Mouse (Mus musculus): ENCODE data around the gene Hypk. TPM values are rescaled to one million over a fixed set of nuclear protein-coding genes. Genes with fewer than 3 reads are reported as not detected.
A peak's percentile ranks its signal among the peaks of the same experiment; 100 is the strongest.
"Not testable (repeated sequence)": the region's sequence is repeated elsewhere in the genome, so short reads cannot be mapped to it uniquely, and the experiment has no call there.

The Hypk gene
- polyA plus RNA-seq, 1 experiment from 2014 or later = 111 TPM

- H3K9ac ChIP-seq = no peak overlapping the region
- 80% methylated on average over 3 of the region's 3 CpGs for WGBS
Measured at GRCm38 (mm10) chr2:121477491-121478266, 24.6 kb downstream of the Hypk start.

DNA sequence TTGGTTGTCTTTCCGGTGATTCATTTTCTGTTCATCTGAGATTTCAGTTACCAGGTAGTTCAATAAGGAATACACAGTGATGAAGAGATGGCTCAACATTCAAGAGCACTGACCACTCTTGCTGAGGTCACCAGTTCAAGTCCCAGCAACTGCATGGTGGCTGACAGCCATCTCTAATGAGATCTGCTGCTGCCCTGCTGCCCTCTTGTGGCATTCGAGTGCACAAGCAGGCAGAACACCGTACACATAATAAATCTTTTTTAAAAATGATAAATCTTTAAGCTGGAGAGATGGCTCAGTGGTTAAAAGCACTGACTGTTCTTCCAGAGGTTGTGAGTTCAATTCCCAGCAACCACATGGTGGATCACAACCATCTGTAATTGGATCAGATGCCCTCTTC lies 27.4 kb downstream of the Hypk start:
- Histone ChIP-seq H3K9me3 (no peaks in the 10 kb centered on the region), H3K4me2 (no peak overlapping the region), H3K27ac (no peak overlapping the region), H3K36me3 (no peaks in the 10 kb centered on the region), H3K9ac (no peak overlapping the region), H3K4me3 (no peak overlapping the region), H3K4me1 (replicated peaks) (peaks cover 5% of the 10 kb centered on the region), H3K27me3 (no peaks in the 10 kb centered on the region)
- no peak for ATAC-seq (ENCODE audit: low FRiP score)
- WGBS = 53% methylated on average over 3 of the region's 3 CpGs

More at GRCm38 (mm10) chr2:121477491-121478266, 24.6 kb downstream of the Hypk start:
- Histone ChIP-seq H3K27me3 (no peaks in the 10 kb centered on the region), H3K4me1 (replicated peaks) (peaks cover 8% of the 10 kb centered on the region), H3K27ac (no peak overlapping the region), H3K36me3 (no peaks in the 10 kb centered on the region), H3K4me3 (no peak overlapping the region), H3K4me2 (no peak overlapping the region), H3K9me3 (no peaks in the 10 kb centered on the region)
- ATAC-seq (ENCODE audit: low FRiP score) = no peak

DNA sequence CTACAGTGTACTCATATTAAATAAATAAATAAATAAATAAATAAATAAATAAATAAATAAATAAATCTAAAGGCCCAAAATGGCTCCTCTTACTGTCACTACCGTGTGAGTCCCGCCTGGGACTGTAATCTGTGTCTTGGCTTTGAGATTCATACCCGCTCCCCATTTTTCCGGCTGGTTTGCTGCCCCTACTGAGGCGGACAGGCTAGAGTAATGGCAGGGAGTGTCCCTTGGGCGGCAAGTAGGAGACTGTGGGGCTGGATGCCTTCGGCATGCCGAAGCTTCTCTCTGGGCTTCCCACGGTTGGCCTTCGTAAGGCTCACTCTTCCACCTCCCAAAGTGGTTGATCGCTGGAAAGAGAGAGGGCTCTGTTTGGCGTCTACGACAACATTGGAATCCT lies 27.8 kb downstream of the Hypk start:
- not testable (repeated sequence) for H3K4me2 ChIP-seq; ATAC-seq (ENCODE audit: low FRiP score); H3K4me1 ChIP-seq (replicated peaks); H3K27ac ChIP-seq; H3K4me3 ChIP-seq; H3K9me3 ChIP-seq; H3K36me3 ChIP-seq; H3K27me3 ChIP-seq; H3K9ac ChIP-seq
- 88% methylated on average over 13 of the region's 13 CpGs for WGBS

GRCm38 (mm10) chr2:121483576-121483975 lies 30.5 kb downstream of the Hypk start:
- no peak for ATAC-seq (ENCODE audit: low FRiP score)
- no peak overlapping the region for H3K9ac ChIP-seq
- no peak overlapping the region for H3K4me3 ChIP-seq
- H3K27me3 ChIP-seq = no peaks in the 10 kb centered on the region
- no peaks in the 10 kb centered on the region for H3K9me3 ChIP-seq
- peaks cover 5% of the 10 kb centered on the region for H3K4me1 ChIP-seq (replicated peaks)
- 39% methylated on average over 8 of the region's 8 CpGs for WGBS
- no peak overlapping the region for H3K4me2 ChIP-seq
- H3K36me3 ChIP-seq = no peaks in the 10 kb centered on the region
- no peak overlapping the region for H3K27ac ChIP-seq

DNA sequence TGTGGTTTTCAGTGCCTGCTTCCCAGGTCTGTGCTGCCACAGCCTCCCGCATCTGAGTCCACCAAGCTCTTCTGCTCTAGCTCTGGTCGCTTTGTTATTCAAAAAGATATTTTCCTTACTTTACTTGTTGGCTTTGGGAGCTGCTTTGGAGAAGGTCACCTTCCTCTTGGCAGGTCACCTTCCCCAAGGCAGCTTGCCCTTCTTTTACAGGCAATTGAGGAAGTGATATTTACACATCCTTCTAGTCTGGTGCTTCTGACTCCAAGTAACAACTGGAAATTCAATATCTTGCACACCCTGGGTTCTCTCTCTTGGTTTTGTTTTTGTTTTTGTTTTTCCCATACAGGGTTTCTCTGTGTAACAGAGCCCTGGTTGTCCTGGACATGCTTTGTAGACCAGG lies 31.3 kb downstream of the Hypk start:
- not testable (repeated sequence) for H3K4me3 ChIP-seq; H3K36me3 ChIP-seq; H3K27me3 ChIP-seq; H3K4me1 ChIP-seq (replicated peaks); ATAC-seq (ENCODE audit: low FRiP score); H3K4me2 ChIP-seq; H3K9ac ChIP-seq; H3K27ac ChIP-seq; H3K9me3 ChIP-seq
- 75% methylated on average over 2 of the region's 2 CpGs for WGBS

DNA sequence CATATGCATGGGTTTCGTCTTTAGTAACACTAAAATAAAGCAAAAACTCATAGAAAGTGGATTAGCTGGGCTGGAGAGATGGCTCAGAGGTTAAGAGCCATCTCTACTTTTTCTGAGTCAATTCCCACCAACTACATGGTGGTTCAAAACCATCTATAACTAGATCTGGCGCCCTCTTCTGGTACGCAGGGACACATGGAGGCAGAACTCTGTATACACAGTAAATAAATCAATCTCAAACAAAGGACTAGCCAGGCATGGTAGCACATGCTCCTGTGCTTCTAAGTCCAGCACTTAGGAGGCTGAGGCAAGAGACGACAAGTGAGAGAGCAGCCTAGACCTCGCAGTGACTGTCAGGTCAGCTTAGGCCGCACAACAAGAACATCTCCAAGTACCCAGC lies 48.5 kb downstream of the Hypk start:
- H3K4me1 ChIP-seq (replicated peaks) = peaks cover 11% of the 10 kb centered on the region
- WGBS = 83% methylated on average over 1 of the region's 6 CpGs
- H3K9ac ChIP-seq; H3K27me3 ChIP-seq; H3K4me2 ChIP-seq; H3K27ac ChIP-seq; H3K4me3 ChIP-seq; H3K9me3 ChIP-seq; ATAC-seq (ENCODE audit: low FRiP score): not testable (repeated sequence)
- peaks cover 12% of the 10 kb centered on the region for H3K36me3 ChIP-seq

GRCm38 (mm10) chr2:121505942-121506882 lies 53.1 kb downstream of the Hypk start, which contains the start of the genes Mfap1a and Wdr76:
Gene Mfap1a (minus strand): TSS chr2:121506665.
Gene Wdr76 (plus strand): TSS chr2:121506723.
- peak within 1 kb of the TSS; percentile 62 for H3K4me3 ChIP-seq
- not testable (repeated sequence) for H3K27me3 ChIP-seq

DNA sequence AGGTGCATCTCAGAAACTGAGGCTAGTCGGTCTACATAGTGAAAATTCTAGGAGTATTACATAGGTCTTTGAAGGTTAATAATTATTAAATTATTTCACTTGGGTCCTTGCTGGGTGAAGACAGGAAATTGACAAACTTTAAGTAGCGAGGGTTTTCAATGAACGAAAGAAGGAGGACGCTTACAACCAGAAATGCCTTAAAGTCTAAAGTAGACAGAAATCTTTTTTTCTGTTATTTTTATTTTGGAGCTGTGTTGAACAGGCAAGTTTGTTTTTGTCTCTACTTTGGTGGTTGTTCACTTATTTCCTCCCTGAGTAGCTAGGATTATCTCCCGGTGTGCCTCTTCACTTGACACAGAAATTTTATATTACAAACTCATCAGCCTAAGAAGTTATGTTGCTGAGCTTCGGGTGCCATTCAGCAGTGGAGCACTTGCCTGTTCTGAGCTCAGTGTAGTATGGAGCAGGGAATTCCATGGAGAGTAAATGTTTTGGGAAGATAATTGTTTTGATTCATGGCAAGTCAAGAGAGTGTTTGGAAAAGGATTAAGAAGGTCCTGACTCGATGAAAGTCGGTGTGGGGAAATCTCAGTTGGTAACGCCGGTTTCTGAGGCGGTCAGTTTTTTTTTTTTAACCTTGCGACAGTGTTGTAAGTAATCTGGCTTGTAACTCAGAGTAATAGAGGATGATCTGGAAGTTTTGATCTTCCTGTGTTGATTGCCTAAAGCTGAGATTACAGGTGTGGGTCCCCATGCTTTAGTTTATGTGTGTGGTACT lies 54.3 kb downstream of the Hypk start:
- H3K36me3 ChIP-seq = peaks cover 18% of the 10 kb centered on the region
- no peaks in the 10 kb centered on the region for H3K27me3 ChIP-seq
- H3K4me3 ChIP-seq = peak overlapping the region; percentile 62
- no peak overlapping the region for H3K27ac ChIP-seq
- peaks cover 29% of the 10 kb centered on the region for H3K4me1 ChIP-seq (replicated peaks)
- peak overlapping the region; percentile 74 for H3K9ac ChIP-seq
- ATAC-seq (ENCODE audit: low FRiP score) = no peak
- 28% methylated on average over 12 of the region's 12 CpGs for WGBS
- H3K4me2 ChIP-seq = peak overlapping the region; percentile 84
- no peaks in the 10 kb centered on the region for H3K9me3 ChIP-seq

More at GRCm38 (mm10) chr2:121505942-121506882, 53.1 kb downstream of the Hypk start, which contains the start of the genes Mfap1a and Wdr76:
- H3K9me3 ChIP-seq = not testable (repeated sequence)
- WGBS = 5% methylated on average over 42 of the region's 42 CpGs
- Histone ChIP-seq H3K9ac (peak within 1 kb of the TSS; percentile 74), H3K4me2 (peak within 1 kb of the TSS; percentile 84), H3K36me3 (peaks cover 15% of the 10 kb centered on the region), H3K4me1 (replicated peaks) (peaks cover 29% of the 10 kb centered on the region), H3K27ac (peak within 1 kb of the TSS; percentile 77)
- ATAC-seq (ENCODE audit: low FRiP score) = peak; percentile 93

- Histone ChIP-seq H3K9ac (peak overlapping the region; percentile 74; the same call in 1 of the 2 replicates), H3K9me3 (no peaks in the 10 kb centered on the region), H3K36me3 (peaks cover 18% of the 10 kb centered on the region), H3K4me1 (replicated peaks) (peaks cover 29% of the 10 kb centered on the region), H3K27ac (no peak overlapping the region), H3K27me3 (no peaks in the 10 kb centered on the region), H3K4me3 (peak overlapping the region; percentile 62; the same call in 1 of the 2 replicates), H3K4me2 (peak overlapping the region; percentile 84)
- WGBS = 94% methylated on average over 2 of the region's 2 CpGs
- ATAC-seq (ENCODE audit: low FRiP score) = no peak
Measured at GRCm38 (mm10) chr2:121507951-121508330, 54.9 kb downstream of the Hypk start.
